Mouse (Mus musculus) heart, postnatal 36 days (tissue): ENCODE measurements at regions not wholly inside any gene's neighbourhood (a gene's known extent, or its start where the extent isn't known, plus 50 kb on each side); places are given as distances from the start of the nearest gene placed in this dataset.

Experiments
- DNase-seq, 2 experiments: peaks; one replicate each; pipeline ENCODE4 v3.0.0; 2021 to 2022
- intact Hi-C: fragments of 180-260 bp; cut with DNase I; formaldehyde crosslinking; loops from one replicate; pipeline ENCODE4 v1.15.1; 2025

DNA sequence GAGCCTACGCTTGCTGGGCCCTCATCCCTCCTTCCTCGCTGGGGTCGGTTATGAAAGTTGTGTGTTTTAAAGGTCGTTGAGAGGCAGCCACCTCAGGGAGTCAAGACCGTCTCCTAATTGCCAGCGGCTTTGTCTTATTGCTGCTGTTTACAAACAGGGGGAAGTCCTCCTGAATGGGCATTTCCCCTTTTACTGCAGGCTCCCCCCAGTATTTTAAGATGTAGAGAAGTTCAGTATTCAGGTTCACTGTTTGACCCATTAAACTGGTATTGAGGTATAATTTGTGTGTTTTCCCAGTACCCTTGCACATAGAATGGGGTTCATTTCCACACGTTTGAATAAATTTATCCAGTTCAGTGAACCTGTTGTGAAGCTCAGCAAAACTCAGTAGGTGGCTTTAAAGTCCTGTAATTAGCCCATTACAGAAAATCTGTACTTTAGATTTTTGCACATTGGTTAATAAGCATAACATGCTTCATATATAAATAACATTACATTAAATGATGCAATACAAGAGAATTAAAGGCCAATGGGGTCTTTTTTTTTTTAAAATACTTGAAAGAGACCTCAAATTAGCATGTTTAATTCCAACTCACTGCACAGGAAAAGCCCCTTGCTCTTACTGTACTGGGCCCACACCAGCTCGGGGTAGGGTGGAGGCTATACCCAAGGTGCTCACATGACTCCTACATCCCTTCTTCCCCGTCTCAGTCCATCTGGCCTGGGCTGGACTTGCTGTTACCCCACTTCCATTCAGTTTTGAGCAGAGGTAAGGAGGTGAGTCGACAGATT lies 63.7 kb downstream of the Nkx2-1 start:
- intact Hi-C loops = no loop called here
- no peak for DNase-seq

DNA sequence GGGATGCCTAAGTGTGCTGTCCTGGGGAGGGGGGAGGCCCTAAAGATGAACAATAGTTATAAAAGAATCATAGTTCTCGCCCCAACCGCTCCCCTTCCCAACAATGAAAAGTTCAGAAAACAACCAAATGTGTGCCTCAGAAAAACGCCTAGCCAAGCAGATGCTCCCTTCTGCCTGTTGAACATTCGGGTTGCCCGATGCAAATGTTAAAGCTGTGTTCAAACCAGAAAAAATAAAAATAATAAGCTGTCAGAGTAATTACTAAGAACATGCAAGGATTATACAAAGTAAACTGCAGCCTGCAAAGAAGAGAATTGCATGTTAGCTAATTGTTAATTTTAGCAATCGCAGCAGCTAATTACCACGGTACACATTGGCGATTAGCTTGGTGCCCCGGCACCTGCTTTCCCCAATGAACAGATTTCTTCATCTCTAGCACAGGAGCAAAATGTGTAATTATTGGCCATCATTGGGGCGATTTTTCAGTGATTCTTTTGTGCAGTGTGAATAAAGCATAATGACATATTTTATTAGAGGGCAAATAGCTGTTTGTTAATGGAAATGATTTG lies 65.7 kb downstream of the Nkx2-1 start:
- intact Hi-C loops = no loop called here
- DNase-seq = no peak

DNA sequence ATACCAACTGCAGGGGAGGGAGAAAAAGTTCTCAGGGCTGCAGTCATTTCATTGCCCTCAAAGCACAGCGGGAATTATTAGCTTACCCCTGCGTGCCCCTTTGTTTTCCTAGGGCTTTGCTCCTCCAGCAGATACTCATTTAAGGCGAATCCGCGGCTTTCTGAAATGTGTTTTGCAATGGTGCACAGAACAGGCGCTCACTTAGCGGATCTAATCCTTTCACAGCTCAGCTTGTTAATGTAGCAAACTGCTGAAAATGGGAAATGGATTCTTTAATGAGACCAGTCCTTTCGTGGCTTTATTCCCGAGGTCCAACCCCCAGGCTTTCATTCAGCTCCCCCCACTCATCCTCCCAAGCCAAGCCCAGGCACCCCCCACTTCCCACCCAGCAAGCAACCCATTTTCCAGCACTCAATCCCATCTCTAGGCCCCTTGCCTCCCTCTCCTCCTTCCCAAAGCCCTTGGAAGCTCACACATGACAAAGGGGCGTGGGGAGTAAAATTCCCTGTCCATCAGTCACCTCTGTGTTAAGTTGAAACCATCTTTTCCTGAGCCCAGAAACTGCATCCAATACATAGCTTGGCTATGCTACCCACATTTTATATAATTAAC lies 77.1 kb downstream of the Nkx2-1 start:
- intact Hi-C loops = no loop called here
- DNase-seq = no peak

DNA sequence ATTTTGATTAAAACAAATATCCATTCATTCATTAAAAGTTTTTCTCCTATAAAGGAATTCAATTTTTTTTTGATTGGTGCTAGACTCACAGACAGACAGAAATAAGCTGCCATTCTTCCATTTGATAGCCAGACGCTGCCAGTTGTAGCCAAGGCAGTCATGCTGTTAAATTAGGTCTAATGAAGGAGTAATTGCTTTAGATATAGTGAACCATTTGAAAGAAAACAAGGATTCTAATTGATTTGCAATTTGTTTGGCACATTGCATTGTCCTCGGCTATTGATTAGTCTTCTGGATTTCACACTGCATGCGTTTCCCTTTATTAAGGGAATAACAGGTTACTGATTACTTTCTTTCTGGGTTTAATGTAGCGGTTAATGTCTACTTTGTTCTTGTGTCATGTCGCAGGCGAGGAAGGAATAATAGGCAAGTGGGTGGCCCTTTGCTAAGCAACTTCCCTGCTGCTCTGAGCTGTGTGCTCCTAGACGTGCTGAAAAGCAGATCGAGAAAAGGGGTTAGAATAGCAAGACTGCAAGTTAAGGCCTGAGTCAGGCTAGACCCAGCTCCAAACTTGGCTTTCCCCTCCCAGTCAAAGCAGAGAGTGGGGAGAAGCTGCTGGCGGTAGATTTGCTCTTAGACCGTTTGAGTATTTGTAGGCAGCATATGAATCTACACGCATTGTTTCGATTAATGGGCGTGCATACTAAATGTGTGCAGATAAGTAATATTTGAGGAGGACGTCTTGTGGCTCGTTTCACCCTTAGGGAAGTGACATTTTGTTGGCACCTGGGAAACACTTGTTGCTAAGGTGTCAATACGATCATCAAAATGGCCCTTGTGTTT lies 77.8 kb downstream of the Nkx2-1 start:
- no peak for DNase-seq
- intact Hi-C loops = no loop called here

DNA sequence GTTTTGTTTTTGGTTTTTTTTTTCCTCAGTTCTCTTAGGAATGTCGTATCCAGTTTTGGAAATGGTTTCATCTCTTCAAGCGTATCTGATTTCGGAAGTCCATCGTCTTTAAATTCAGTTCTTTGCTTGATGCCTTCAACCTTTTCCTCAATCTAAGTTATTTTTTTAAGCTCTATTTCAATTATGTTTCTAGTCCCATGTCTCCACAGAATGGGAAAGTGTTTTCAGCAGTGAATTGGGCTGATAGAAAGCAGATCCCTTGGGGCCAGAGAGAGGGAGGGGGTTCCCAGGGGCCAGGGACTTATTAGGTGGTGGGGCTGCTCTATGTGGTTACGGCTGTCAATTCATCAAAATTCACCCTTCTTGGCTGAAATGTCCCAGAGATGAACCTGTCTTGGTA lies 78.8 kb downstream of the Nkx2-1 start:
- intact Hi-C loops = no loop called here
- DNase-seq = no peak

DNA sequence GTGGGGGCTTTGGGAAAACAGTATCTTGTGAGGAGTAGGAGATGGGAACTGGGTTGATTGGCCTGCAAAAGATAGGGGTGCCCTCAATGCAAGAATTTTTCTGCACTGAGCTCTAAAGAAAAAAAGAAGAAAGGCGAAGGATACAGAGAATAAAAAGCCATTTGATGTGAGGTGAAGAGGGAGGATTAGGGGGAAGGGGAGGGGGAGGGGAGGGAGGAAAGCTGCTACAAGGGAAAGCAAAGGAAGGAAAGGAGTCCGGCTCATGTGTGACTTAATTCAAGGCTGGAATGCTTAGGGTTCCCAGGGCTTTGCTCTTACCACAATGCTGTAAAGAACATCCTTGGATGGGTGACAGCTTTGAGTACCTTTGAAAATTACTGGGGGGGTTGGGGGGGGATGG lies 79.4 kb downstream of the Nkx2-1 start:
- intact Hi-C loops = no loop called here

DNA sequence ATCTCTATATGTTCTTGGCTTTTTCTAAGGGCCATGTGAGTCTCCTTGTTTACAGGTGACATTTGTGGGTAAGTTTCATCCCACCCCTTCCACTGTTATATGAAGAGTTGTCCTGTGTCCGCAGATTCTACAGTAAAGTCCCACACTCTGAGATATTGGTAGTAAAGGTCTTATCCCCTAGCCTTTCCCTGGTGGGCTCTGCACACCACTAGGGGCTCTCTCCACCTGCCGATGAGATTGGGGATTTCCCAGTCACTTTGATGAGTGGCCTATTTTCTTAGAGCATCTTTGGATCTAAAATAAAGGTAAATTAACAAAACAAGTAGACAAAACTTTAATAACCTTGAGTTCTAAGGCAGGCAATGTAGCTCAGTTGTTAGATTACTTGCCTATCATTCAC lies 86.4 kb downstream of the Nkx2-1 start:
- DNase-seq = no peak
- intact Hi-C loops = no loop called here

More for the DNA sequence above, 79.4 kb downstream of the Nkx2-1 start:
- DNase-seq = no peak

DNA sequence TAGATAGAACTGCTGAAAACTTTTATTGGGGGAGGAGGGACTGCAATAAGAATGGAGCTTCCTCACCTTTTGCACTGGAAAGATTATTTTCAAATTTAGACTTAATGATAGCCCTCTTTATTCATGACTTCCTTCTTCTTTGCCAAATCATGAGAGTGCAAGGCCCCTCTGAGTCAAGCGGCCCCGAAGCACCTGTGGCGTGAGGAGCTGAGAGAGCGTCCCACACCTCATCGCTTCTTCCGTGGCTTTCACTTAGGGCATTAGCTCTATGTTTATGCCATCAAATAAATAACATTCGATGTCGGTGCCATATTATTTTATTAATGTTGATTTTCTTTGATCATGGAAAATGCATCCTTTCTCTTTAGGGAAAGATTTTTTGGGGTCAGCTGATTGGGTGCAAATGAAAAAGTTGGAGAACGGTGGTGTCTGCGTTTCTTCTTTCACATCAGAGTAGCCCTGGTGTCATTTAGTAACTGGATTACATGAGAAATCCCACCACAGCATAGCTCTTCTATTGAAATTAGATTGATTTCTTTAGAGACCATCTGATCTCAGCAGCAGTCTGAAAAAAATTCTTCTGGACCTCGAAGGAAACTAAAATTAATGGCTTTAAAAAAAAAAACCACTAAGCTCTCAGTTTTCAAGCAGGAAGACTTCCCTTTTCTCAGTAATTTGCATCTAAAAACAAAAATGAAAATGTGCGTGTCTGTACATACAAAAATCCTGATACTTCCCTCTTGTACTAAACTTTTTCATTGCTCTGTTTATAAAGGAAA lies 87.7 kb downstream of the Nkx2-1 start:
- no peak for DNase-seq
- intact Hi-C loops = no loop called here

DNA sequence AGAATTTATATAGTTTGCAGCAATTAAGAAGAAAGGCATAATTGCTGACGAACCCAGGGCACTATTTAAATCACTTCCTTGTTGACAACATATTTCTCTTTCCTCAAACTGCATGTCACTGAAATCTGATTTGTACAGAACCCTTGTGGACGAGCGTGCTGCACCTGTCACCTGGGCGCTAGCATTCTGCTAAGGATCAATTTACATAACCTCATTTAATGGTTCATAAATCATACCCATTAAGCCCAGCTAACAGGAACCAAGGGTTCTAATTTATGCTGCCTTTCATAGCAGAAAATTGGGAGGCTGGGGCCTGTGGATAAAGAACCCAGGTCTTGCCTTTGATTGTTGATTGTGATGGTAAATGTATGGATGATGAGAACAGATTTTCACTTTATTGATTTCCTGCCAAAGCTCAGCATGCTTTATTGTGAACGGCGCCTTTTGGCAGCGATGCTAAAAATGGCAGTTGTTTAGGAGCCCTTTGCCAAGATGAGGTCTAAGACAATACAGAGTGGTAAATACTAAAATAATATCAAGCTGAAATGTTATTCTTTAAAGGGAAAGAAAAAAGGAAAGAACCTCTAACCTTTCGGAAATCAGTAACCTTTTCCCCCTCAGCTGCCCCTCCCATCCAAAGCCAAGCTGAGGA lies 95.4 kb downstream of the Nkx2-1 start:
- no peak for DNase-seq
- intact Hi-C loops = no loop called here

DNA sequence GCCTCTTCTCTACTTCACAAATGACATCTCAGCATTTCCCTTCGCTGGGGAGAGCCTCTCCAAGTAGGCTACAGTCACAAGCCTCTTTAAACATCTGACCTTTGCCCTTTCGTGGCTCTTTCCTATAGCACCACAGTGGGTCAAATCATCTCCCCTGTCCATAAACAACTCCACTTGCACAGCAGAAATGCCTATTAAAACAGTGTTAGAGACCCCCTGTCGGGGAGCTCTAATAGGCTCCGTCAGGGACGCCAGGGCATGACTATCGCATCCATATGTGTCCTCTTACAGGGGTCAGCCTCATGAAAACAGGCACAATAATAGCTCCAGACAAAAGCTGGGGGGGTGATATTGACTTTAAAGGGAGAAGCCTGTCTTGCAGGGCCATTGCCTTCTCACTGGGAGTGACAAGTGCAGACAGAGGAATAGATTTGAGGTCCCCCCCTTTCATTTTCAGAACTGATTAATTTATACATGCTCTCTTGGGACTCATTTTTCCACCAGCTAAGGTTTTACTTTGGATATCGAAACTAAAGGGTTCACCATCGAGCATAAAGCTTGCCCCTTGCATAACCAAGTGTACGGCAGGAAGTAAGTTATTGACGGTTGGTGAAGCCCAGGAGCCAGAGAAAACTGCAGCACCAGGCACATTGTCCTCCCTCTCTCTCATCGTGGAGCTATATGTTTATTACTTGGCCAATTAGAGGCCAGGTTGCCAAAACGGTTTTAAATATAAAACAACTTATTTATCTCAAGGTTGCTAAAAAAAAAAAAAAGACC lies 94.6 kb upstream of the Mbip start:
- no peak for DNase-seq
- intact Hi-C loops = no loop called here

DNA sequence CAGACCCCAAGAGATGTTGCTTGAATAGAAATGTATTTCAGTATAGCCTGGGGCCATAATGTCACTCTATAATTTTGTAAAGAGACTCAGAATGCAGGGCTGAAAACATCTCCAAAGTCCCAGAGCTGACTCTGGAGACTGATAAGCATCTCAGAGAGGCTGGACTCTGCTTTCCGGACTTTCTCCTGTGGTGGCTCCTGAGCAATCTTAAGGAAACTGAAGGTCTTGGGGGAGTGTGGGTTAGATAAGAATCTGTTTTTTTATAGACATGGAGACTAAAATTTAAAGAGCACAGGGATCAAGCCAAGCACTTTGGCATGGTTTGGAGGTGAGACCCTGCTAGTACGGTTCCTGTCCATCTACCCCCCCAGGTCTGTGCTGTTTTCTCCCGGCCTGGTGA lies 92.7 kb upstream of the Mbip start:
- intact Hi-C loops = no loop called here

DNA sequence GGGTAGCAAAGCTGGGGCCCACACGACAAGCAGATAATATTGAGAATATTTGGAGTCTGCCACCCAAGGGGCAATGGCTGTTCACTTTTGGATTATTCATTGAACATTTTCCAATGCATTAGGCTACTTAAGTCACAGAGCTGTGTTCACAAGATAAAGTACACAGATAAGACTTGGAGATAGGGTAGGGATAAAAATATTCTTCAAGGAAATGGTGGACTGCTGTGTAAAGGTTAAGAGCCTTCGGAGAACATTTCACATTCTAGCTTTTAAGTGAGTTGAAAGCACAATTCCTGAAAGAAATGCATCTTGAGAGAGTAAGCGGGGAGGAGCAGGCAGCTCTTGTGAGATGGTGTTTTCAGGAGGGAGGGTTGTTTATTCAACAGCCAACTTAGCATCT lies 92.3 kb upstream of the Mbip start:
- no peak for DNase-seq
- intact Hi-C loops = no loop called here

More for the DNA sequence above, 92.7 kb upstream of the Mbip start:
- DNase-seq = no peak

DNA sequence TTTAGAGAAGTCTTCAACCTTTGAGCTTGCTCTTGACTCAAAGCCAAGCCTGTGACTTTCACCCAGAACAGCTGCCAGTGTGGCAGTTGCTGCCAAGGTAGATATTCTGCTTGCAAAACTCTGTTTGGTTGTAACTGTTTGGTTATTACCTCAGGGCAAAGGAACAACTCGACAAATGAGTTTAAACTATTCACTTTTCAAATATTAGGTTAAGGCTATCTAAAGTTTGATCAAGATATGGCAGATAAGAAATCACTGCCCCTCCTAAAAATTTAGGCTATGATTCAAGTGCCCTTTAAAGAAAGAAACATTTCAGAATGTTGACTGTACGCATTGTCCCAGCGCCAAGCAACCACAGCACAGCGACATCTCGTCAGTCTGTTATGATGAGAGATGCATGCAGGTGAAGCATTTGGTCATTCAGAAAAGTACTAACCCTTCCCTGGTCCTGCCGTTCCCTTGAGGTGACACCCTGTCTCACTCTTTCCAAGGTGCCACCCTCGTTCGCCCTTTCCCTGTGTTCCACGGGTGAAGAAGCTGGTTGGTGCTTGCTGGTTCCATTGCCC lies 81.1 kb upstream of the Mbip start:
- intact Hi-C loops = no loop called here
- DNase-seq = no peak

DNA sequence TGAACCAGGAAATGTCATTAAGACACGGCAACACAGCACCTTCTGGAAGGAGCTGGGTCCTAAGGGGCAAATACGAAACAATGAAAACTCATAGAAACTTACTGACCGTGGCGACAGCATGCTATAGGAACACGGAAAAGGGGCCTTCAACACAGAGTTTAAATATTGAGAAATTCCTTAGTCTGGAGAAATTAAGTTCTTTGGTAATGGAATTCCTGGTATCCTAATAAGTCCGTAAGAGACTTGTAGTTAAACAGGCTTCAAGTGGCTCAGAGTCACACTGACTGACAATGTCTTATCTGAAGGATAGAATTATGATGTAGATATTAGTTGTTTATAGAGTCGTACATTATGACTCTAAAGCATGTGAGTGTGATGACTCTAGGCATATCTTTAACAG lies 70.4 kb upstream of the Mbip start:
- no peak for DNase-seq
- intact Hi-C loops = no loop called here

DNA sequence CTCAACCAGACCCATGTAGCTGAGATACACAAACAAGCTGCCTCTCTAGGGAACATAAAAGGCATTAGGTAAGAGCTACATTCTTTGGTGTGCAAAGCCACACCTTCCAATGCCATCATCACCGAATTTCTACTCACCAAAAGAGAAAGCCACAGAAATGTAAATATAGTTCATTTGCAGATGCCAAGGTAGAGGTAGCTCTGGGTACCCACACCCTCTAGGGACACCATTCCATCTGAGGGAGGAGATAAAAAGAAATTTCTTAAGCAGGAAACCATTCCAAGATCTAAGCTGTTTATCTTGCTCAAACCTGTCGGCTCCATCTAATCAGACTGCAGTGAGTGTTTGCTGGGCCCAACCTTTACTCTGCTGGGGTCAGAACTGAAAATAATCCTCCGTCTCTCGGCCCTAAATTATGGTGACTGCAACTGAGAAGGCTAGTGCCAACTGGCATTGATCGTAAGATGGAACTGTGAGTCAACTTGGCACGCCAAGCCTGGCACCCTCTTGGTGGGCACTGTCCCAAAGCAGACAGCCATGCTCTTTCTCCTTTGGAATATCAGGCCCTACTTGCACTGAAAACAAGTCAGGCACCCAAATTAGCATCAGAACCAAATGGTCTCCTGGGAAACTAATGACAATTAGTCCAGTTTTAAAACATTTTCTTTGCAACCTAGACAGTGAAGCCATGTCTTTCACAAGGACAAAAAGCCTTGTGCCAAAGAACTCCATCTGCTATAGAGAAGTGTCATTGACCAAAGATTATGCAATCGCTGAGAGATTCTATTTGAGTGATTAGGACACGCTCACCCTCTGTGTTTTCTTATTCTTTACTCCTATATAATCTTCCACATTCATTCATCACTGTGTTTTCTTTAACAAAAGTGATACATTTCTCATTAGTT lies 69.4 kb upstream of the Mbip start:
- DNase-seq = peak; percentile 41 to 54
- intact Hi-C loops = no loop called here

DNA sequence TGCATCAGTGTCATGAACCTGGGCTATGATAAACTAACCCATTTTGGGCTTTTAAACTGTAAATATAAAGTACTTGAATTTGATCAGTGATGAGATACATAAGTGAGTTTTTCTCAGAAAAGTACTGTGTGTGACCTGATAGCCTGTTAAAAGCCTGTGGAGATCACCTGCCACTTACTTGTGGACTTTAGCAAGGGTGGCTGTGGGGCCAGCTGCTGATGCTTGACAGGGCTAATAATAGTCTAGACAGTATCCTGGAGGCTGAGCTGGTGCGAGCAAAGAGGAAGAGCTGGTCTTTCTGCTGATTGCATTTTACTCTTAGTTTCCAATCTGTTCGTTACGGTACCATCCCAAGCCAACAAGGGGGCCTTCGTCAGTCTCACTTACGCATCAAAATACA lies 60.0 kb upstream of the Mbip start:
- no peak for DNase-seq
- intact Hi-C loops = loop anchor here (2.0 to 5.0 kb wide), 2 partner anchors 163 to 347 kb away; no protein-coding TSS in a partner anchor

DNA sequence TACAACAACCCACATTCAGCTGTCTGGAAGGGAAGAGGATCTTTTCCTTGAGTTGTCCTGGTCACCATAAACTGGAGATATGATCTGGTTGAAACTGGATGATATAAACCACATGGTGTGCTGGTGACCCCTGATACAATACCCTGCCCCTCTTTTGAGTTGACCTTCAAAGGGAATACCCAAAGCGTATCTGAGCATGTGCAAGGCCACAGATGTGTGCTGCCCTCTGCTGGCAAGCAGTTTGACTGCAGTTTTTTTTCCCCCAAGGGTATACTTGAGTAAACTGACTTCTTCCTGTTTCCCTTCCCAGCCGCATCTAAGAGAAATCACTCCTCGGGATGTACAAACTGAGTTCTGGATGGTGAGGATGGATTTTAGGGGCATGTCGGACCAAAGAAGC lies 59.1 kb upstream of the Mbip start:
- intact Hi-C loops = loop anchor here (2.0 to 5.0 kb wide), 2 partner anchors 163 to 346 kb away; no protein-coding TSS in a partner anchor
- DNase-seq = peak; percentile 4 to 26

DNA sequence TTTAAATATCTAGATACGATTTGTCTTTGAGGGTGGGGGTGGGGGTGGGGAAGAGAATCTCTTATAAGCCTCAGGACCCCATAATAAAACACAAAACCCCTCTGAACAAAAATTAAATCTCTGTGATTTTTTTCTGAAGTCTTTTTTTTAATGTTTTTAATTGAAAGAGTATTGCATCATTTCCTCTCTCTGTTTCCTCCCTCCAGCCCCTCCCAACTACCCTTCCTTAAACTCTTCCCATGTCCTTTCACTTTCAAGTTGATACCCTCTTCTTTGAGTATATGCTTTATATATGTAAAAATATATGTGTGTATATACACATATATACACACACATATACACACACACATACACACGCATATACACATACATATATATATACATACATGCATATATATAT lies 58.6 kb upstream of the Mbip start:
- DNase-seq = no peak

More for the DNA sequence above, 58.6 kb upstream of the Mbip start:
- intact Hi-C loops = loop anchor here (2.0 kb wide), 1 partner anchor 345 kb away; no protein-coding TSS in a partner anchor
